8 mouse cellular contexts compared by ENCODE assay signal in genomic region chr6:49263847-49264243, GRCm38 (mm10). TPM values are rescaled to one million over a fixed set of nuclear protein-coding genes. Genes with fewer than 3 reads are reported as not detected.
DNase-seq lines count a peak whose midpoint lies in the region; ATAC-seq and TF ChIP-seq lines count a peak whose summit lies in the region.

Gene Tra2a, minus strand, starts transcription at chr6:49264033.

- H3K9me3 ChIP-seq in forebrain, embryonic 15.5 days: no peaks in the 10 kb centered on the region

- peak; percentile 97 for ATAC-seq in forebrain, embryonic 15.5 days (replicated peaks)
- ATAC-seq in neutrophil, adult 5-6 weeks (ENCODE audit: extremely low read depth, insufficient number of reproducible peaks, low FRiP score, poor library complexity, severe bottlenecking): peak; percentile 97

- TF ChIP-seq CTCF in lung, adult 2 months (IDR thresholded peaks at IDR 0.05; ENCODE audit: insufficient read depth, low read length): no peak

- peak within 1 kb of the TSS; percentile 100 for H3K4me3 ChIP-seq in forebrain, embryonic 15.5 days
- peak within 1 kb of the TSS; percentile 87 for H3K4me3 ChIP-seq in lung, adult 2 months (replicated peaks; ENCODE audit: extremely low read depth, low read depth, low read length)

- peak within 1 kb of the TSS; percentile 64 for H3K4me2 ChIP-seq in forebrain, embryonic 15.5 days (replicated peaks)

- DNase-seq in ES-CJ7 (ENCODE audit: low read depth, low spot score): peak; percentile 97
- DNase-seq in cerebellum, adult 11 months: peak; percentile 94
- peak; percentile 95 for DNase-seq in heart, postnatal 25 days (ENCODE audit: low spot score)
- peak; percentile 96 for DNase-seq in layer of hippocampus, adult 18-20 months (ENCODE audit: low spot score in 2 of 2)
- peak; percentile 96 for DNase-seq in lung, adult 2 months
- peak; percentile 92 to 93 for DNase-seq in thymus, adult 18-20 months

- H3K27ac ChIP-seq in forebrain, embryonic 15.5 days (replicated peaks): peak within 1 kb of the TSS; percentile 99

- WGBS in forebrain, embryonic 15.5 days: under 1% methylated on average over 39 of the region's 39 CpGs
- WGBS in lung, adult 2 months: under 1% methylated on average over 39 of the region's 39 CpGs

- peak within 1 kb of the TSS; percentile 100 for H3K9ac ChIP-seq in forebrain, embryonic 15.5 days (replicated peaks)

- intact Hi-C loops in heart, postnatal 25 days (cut with DNase I): loop anchor here (2.0 to 5.0 kb wide), 2 partner anchors 47 to 192 kb away; partner anchors contain the start of gene Malsu1

- H3K27me3 ChIP-seq in forebrain, embryonic 15.5 days: no peaks in the 10 kb centered on the region

- peaks cover 27% of the 10 kb centered on the region for H3K4me1 ChIP-seq in forebrain, embryonic 15.5 days
- H3K4me1 ChIP-seq in lung, adult 2 months (ENCODE audit: control insufficient read depth, insufficient read depth, low read length): peaks cover 10% of the 10 kb centered on the region

- no peaks in the 10 kb centered on the region for H3K36me3 ChIP-seq in forebrain, embryonic 15.5 days

- peak; percentile 98 for TF ChIP-seq POLR2A in lung, adult 2 months (IDR thresholded peaks at IDR 0.05; ENCODE audit: borderline replicate concordance, extremely low read depth, low read depth, low read length)

RNA-seq across cellular contexts. Expression of gene Tra2a, which starts in this region (rescaled TPM):
- polyA plus RNA-seq in forebrain, embryonic 15.5 days (2015; fragmentation: Nextera tagmentation; extraction: Ambion mirVana): 147 and 152 TPM in 2 replicates
- 10 to 100 TPM; 24.8 to 34.4 TPM for total RNA-seq in heart, postnatal 25 days (2021)
- total RNA-seq in layer of hippocampus, adult 18-20 months (2021): 10 to 100 TPM; 79.8 to 85.1 TPM
- 30.8 and 41.0 TPM in 2 replicates for polyA plus RNA-seq in lung, adult 2 months (2012; rRNA removed)
- 184 and 191 TPM in 2 replicates for total RNA-seq in neutrophil, adult 5-6 weeks (2017)

Comparison
In these comparisons a context has a peak if more than half of its experiments do, and no peak if none do; other contexts are left out.
1. Peak in every context shown above with its lines: DNase-seq, ATAC-seq, H3K4me3 ChIP-seq and H3K27ac ChIP-seq.